Mouse (Mus musculus) urinary bladder, postnatal 10 days (tissue): ENCODE data around the gene Tmprss3.

ENCODE experiments used
- DNase-seq: peaks from one replicate; pipeline ENCODE4 v3.0.0; 2022; ENCODE audit warnings: low spot score

Tmprss3 gene

GRCm38 (mm10) chr17:31136821-31137220 is 62.0 kb downstream of the Tmprss3 start:
- DNase-seq, result no peak

- DNase-seq, result no peak
These were observed 62.5 kb downstream of the Tmprss3 start for GRCm38 (mm10) chr17:31136291-31136690.

- no peak for DNase-seq
These were observed 63.9 kb downstream of the Tmprss3 start for GRCm38 (mm10) chr17:31134913-31135312.

GRCm38 (mm10) chr17:31133776-31134175 is 65.0 kb downstream of the Tmprss3 start:
- no peak for DNase-seq

GRCm38 (mm10) chr17:31131269-31131821 is 67.4 kb downstream of the Tmprss3 start:
- DNase-seq, result no peak

- no peak for DNase-seq
These were observed 69.3 kb downstream of the Tmprss3 start, which contains the start of gene Tff3 for GRCm38 (mm10) chr17:31129452-31129851. TSS of gene Tff3 (minus strand) at chr17:31129646.
